Mouse (Mus musculus) hindbrain, embryonic 12.5 days (tissue): ENCODE results near the gene Heg1. TPM values are rescaled to one million over a fixed set of nuclear protein-coding genes. Genes with fewer than 3 reads are reported as not detected.

Source experiments
- ATAC-seq: fragments of 200-750 bp; cut with Nextera tagmentation; 2 replicates; pipeline ENCODE4 v1.8.0; 2017; ENCODE audit warnings: moderate TSS enrichment; ENCODE audit not compliant: low FRiP score
- H3K27ac ChIP-seq: fragments of 300-500 bp; sonication (generic); 2 replicates; pipeline ENCODE4 v1.5.1; 2016; ENCODE audit warnings: mild to moderate bottlenecking
- H3K27me3 ChIP-seq: fragments of 300-500 bp; sonication (generic); 2 replicates; pipeline ENCODE4 v1.6.1; 2016; ENCODE audit warnings: mild to moderate bottlenecking
- H3K36me3 ChIP-seq: fragments of 300-500 bp; sonication (generic); 2 replicates; pipeline ENCODE4 v1.6.1; 2016; ENCODE audit warnings: mild to moderate bottlenecking
- H3K4me1 ChIP-seq: fragments of 300-500 bp; sonication (generic); 2 replicates; pipeline ENCODE4 v1.6.1; 2016
- H3K4me2 ChIP-seq: fragments of 300-500 bp; sonication (generic); replicated peaks from 2 replicates; pipeline ENCODE4 v1.6.1; 2016; ENCODE audit warnings: mild to moderate bottlenecking
- H3K4me3 ChIP-seq: fragments of 300-500 bp; sonication (generic); 2 replicates; pipeline ENCODE4 v1.5.1; 2016; ENCODE audit warnings: mild to moderate bottlenecking
- H3K9ac ChIP-seq: fragments of 300-500 bp; sonication (generic); 2 replicates; pipeline ENCODE4 v1.6.1; 2016; ENCODE audit warnings: mild to moderate bottlenecking, moderate library complexity
- H3K9me3 ChIP-seq: fragments of 300-500 bp; sonication (generic); replicated peaks from 2 replicates; pipeline ENCODE4 v1.6.1; 2016; ENCODE audit warnings: mild to moderate bottlenecking
- WGBS: fragments of 180-500 bp; shearing (Covaris S2); methylation state at CpG from one replicate; pipeline ENCODE4 v1.1.7; 2016; 5-methylcytosine and 5-hydroxymethylcytosine counted together
- polyA plus RNA-seq: library from polyadenylated mRNA; unstranded; fragments of >200 nt; fragmentation: Nextera tagmentation; extraction: Ambion mirVana; gene quantifications from 2 replicates; pipeline ENCODE4 v1.2.1, GENCODE M21; 2016

The Heg1 gene
- polyA plus RNA-seq, 1 experiment from 2014 or later: 21.3 TPM

DNA sequence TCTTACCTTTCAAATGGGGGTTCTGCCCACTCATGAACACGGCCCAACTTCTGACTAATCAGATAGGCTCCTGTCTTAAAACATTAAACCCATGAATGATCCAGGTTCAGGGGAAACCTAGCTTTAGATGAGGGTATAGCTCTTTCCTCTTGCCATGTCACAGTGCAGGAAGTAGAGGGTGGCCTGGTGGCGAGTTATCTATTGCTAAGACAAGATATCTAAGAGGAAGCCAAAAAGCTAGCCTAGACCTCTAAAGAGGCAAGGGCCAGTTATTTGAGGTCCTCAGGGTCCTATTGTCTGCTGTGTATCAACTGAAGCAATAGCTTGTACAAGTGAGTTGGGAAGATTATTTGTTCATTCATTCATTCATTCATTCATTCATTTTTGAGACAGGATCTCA lies 15.7 kb upstream of the Heg1 start:
- no peak overlapping the region for H3K27ac ChIP-seq
- H3K27me3 ChIP-seq: no peaks in the 10 kb centered on the region
- no peaks in the 10 kb centered on the region for H3K9me3 ChIP-seq
- H3K4me2 ChIP-seq: no peak overlapping the region
- WGBS: 91% methylated on average over 2 of the region's 2 CpGs
- H3K4me1 ChIP-seq: peaks cover 3% of the 10 kb centered on the region; the same call in 1 of the 2 replicates
- no peak for ATAC-seq
- no peak overlapping the region for H3K4me3 ChIP-seq
- H3K36me3 ChIP-seq: no peaks in the 10 kb centered on the region
- no peak overlapping the region for H3K9ac ChIP-seq

DNA sequence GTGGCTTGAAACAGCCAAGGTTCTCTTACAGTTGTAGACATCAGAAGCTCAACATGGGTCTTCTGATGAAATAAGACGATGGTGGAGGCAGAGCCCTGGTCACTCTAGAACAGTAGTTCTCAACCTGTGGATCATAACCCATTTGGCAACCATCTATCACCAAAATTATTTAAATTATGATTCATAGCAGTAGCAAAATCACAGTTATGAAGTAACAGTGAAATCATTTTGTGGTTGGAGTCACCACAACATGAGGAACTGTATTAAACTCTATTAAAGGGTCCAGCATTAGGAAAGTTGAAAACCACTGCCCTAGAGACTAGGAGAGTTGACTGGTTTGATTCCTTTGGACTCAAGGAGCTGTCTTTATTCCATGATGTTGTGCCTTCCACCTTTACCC lies 15.1 kb upstream of the Heg1 start:
- no peaks in the 10 kb centered on the region for H3K27me3 ChIP-seq
- no peak for ATAC-seq
- H3K9me3 ChIP-seq: no peaks in the 10 kb centered on the region
- no peak overlapping the region for H3K4me3 ChIP-seq
- 89% methylated on average over 1 of the region's 1 CpGs for WGBS
- no peak overlapping the region for H3K9ac ChIP-seq
- H3K36me3 ChIP-seq: no peaks in the 10 kb centered on the region
- H3K4me2 ChIP-seq: no peak overlapping the region
- no peak overlapping the region for H3K27ac ChIP-seq
- peaks cover 6% of the 10 kb centered on the region for H3K4me1 ChIP-seq

DNA sequence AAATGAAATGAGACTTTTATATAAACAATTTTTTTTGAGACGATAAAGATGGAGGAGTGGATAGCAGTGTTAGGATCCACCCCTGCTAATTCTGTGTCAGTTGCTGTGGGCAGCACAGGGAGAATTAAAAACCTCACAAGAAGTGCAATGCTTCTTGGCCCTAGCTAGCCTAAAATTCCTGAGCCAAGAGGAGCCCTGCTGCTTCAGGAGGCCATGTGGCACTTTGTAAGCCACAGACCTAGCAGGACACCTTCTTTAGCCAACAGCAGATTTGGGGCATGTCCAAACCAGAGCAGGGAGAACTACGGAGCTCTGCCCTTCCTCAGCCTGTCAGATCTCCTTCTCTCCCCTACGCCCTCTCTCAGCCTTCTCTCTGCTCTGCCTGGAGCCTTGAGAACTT lies 13.8 kb upstream of the Heg1 start:
- no peak overlapping the region for H3K4me3 ChIP-seq
- WGBS: 87% methylated on average over 3 of the region's 3 CpGs
- no peak for ATAC-seq
- no peaks in the 10 kb centered on the region for H3K9me3 ChIP-seq
- no peaks in the 10 kb centered on the region for H3K27me3 ChIP-seq
- H3K9ac ChIP-seq: no peak overlapping the region
- peaks cover 9% of the 10 kb centered on the region for H3K4me1 ChIP-seq
- H3K27ac ChIP-seq: no peak overlapping the region
- H3K4me2 ChIP-seq: no peak overlapping the region
- H3K36me3 ChIP-seq: no peaks in the 10 kb centered on the region

DNA sequence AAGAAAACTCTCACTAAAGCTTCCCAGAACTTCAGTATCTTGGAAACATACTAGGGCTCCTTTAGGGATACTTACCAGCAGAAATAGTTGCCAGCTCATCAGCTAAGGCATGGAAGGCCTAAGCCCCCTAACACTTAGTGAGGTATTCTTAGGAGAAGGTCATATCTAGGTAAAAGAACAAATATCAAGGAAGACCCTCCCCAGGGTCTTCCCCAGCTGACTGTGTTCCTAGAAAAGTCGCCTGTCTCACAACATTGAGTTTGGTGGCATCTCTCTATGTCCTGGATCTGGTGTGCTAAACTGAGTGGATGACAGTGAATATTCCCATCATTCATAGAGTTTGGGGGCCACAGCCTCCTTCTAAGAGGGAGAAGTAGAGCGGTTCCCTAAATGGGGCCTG lies 13.2 kb upstream of the Heg1 start:
- Histone ChIP-seq H3K27me3 (no peaks in the 10 kb centered on the region), H3K9ac (no peak overlapping the region), H3K4me2 (no peak overlapping the region), H3K4me1 (peaks cover 10% of the 10 kb centered on the region), H3K36me3 (no peaks in the 10 kb centered on the region), H3K9me3 (no peaks in the 10 kb centered on the region), H3K27ac (no peak overlapping the region), H3K4me3 (no peak overlapping the region)
- no peak for ATAC-seq
- 90% methylated on average over 2 of the region's 2 CpGs for WGBS

DNA sequence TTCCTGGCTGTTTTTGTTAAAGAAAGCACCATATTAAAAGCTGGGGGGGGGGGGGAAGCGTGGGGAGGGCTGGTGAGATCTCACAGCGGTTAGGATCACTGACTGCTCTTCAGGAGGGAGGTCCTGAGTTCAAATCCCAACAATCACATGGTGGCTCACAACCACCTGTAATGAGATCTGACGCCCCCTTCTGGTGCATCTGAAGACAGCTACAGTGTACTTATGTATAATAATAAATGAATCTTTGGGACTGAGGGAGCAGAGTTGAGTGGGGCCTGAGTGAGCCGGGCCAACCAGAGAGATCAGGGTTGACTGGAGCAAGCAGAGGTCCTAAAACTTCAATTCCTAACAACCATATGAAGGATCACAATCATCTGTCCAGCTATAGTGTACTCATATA lies 12.0 kb upstream of the Heg1 start:
- 84% methylated on average over 2 of the region's 4 CpGs for WGBS
- Histone ChIP-seq H3K27ac (no peak overlapping the region), H3K9ac (no peak overlapping the region), H3K27me3 (no peaks in the 10 kb centered on the region), H3K4me1 (peaks cover 10% of the 10 kb centered on the region), H3K36me3 (no peaks in the 10 kb centered on the region), H3K4me3 (no peak overlapping the region), H3K9me3 (no peaks in the 10 kb centered on the region), H3K4me2 (no peak overlapping the region)
- no peak for ATAC-seq

DNA sequence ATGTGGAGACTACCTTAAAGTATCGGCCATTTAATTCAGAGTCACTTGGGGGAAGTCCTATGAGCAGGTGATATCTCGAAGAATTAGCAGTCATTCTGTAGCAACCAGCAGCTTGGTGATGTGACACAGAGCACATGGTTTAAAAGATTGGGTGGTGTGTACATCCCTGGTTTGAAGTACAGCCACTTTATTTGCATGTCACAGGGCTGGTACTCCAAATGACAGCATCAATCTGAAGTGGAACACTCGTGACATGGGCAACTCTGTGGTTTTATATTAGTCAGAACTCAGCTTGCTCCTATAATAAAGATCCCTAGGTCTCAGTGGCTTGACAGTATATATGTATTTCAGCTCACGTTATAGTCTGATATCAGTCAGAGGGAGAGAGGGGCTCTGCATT lies 11.5 kb upstream of the Heg1 start:
- H3K36me3 ChIP-seq: no peaks in the 10 kb centered on the region
- no peak overlapping the region for H3K4me3 ChIP-seq
- no peaks in the 10 kb centered on the region for H3K27me3 ChIP-seq
- WGBS: 96% methylated on average over 4 of the region's 4 CpGs
- no peak overlapping the region for H3K27ac ChIP-seq
- H3K4me2 ChIP-seq: no peak overlapping the region
- H3K4me1 ChIP-seq: peaks cover 10% of the 10 kb centered on the region
- H3K9ac ChIP-seq: no peak overlapping the region
- H3K9me3 ChIP-seq: no peaks in the 10 kb centered on the region
- ATAC-seq: no peak

DNA sequence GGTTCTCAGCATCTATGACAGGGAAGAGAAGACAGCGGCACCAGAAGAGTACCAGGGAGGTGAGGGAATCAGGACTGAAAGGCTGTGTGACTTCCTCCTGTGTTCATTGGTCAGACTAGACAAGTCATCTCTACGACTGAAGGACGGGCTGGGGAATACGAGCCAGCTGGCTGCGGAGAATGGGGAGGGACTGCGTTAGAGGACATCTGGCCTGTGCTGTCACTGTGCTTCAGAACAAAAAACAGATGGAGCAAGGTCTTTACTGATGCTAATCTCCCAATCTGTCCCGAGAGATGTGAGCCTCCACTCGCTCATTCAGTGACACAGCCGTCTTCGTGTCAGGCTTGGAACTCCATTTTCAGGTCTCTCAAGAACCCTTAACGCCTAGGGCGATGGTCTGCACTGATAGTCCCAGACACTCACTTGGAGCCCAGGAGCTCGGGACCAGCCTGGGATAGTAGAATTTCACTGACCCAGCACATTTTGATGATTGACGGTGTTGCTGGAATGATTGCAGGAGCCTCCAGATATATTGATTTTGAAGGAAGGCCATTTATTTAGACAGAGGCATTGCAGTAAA lies 10.6 kb upstream of the Heg1 start:
- Histone ChIP-seq H3K4me2 (no peak overlapping the region), H3K27ac (0 out of 2 replicates have a peak overlapping the region, but pooled peaks have one; percentile 24), H3K9ac (no peak overlapping the region), H3K4me1 (peaks cover 10% of the 10 kb centered on the region), H3K4me3 (no peak overlapping the region), H3K27me3 (no peaks in the 10 kb centered on the region), H3K9me3 (no peaks in the 10 kb centered on the region), H3K36me3 (no peaks in the 10 kb centered on the region)
- peak; percentile 73 for ATAC-seq
- 47% methylated on average over 14 of the region's 14 CpGs for WGBS

DNA sequence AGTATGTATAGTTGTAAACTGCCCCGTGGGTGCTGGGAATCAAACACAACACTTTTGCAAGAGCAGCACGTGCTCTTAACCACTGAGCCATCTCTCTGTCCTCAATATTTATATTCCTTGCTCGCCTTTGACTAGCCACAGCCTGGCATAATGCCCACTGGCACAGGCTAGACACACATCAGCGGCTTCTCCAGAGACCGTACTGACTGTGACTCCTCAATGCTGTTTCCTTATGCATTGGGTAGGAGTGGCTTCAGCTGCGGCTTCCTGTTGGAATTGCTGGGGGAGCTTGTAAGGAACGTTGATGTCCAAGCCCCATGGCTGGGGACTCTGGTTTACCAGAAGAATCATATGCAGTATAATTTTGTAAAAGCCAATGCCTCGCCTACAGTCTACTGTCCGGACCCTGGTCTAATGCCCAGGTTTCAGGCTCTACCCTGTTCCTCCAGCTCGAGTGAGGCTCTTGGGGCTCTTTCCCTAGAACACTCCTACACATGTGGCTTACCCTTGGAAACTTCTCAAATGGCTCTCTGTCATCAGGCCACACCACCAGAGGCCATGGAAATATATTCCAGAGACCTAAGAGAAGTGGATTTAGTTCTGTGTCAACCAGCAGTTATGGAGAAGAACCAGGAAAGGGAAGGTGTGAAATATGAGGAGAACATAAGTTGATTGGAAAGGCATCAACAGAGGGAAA lies 8.9 kb upstream of the Heg1 start:
- ATAC-seq: no peak
- Histone ChIP-seq H3K27me3 (no peaks in the 10 kb centered on the region), H3K36me3 (no peaks in the 10 kb centered on the region), H3K9me3 (no peaks in the 10 kb centered on the region), H3K9ac (no peak overlapping the region), H3K4me3 (no peak overlapping the region), H3K4me1 (peaks cover 10% of the 10 kb centered on the region), H3K4me2 (no peak overlapping the region), H3K27ac (no peak overlapping the region)
- WGBS: 93% methylated on average over 10 of the region's 10 CpGs

DNA sequence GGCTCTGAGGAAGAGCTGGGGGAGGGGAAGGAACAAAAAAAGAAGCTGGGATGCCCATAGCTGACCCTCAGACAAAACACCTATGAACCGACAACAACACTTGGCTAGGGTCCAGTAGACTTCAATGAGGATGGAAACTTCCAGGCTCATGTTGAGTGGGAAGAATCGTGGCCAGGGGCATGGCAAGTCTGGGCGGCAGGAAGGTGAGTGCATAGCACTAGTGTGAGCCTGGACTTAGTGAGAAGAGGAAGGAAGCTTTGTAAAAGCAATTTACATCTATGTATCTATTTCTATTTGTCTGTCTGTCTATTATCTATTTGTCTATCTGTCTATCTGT lies 8.4 kb upstream of the Heg1 start:
- Histone ChIP-seq H3K9me3 (no peaks in the 10 kb centered on the region), H3K27me3 (no peaks in the 10 kb centered on the region), H3K9ac (no peak overlapping the region), H3K36me3 (no peaks in the 10 kb centered on the region), H3K4me3 (no peak overlapping the region), H3K27ac (no peak overlapping the region), H3K4me2 (no peak overlapping the region), H3K4me1 (peaks cover 13% of the 10 kb centered on the region)
- 74% methylated on average over 3 of the region's 3 CpGs for WGBS
- ATAC-seq: no peak

DNA sequence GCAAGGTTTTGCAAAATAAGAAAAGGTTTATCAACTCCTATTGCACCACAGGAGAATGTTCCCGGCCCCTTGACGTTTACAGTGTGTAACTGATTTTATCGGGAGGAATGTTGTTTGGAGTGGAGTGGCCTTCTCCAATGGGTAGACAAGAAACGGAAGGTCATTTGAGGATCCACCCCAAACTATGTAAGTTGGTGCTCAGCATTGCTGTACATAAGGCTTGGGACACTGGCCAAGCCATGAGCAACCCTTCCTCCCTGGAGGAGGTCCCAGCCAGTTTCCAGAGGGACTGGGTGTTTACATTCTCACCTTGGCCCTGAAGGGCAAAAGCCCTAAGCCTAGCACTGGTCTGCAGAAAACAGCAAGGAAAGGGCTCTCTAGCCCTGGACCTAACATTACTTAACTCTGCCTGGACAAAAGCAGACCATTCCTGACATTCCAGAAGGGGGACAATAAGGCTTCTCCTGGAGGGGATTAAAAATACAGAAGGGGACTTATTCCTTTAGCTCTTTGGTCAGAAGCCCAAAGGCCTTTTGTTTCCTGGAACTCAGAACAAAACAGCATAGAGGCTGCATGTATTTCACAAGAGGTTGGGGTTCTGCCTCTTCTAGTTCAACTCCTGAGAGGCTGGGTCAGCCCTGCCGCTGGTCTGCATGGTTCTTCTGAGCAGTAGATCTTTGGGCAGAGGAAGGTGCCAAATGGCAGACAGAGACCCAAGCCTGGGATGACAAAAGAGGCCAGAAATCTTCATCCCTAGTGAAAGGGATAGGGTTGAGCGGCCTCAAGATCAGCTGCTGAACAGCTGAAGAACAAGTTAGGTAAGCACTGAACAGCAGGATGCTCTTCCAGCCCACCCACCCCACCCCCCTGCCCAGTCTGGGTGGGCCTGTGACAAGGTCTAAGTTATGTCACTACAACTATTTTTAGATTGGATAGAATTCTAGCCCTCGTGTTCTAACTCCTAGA lies 7.5 kb upstream of the Heg1 start:
- H3K27me3 ChIP-seq: no peaks in the 10 kb centered on the region
- no peak for ATAC-seq
- H3K4me3 ChIP-seq: no peak overlapping the region
- H3K4me1 ChIP-seq: peaks cover 16% of the 10 kb centered on the region
- no peaks in the 10 kb centered on the region for H3K9me3 ChIP-seq
- H3K4me2 ChIP-seq: no peak overlapping the region
- H3K9ac ChIP-seq: no peak overlapping the region
- no peak overlapping the region; the same call in 1 of the 2 replicates for H3K27ac ChIP-seq
- 86% methylated on average over 7 of the region's 7 CpGs for WGBS
- no peaks in the 10 kb centered on the region for H3K36me3 ChIP-seq

DNA sequence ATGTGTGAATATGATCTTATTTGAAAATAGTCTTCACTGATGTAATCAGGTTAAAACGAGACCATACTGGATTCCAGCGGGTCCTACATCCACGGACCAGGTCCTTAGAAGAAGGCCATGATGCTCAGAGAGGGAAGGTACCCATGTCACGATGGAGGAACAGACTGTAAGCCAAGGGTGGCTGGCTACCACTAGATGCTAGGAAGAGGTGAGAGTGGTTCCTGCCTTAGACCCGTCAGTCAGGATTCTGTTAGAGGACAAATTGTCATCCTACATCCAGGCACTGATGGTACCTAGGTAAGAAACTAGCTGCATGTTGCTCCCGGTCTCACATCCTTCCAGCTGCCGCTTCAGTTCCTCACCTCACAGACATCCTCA lies 6.9 kb upstream of the Heg1 start:
- H3K4me2 ChIP-seq: no peak overlapping the region
- H3K4me1 ChIP-seq: peaks cover 16% of the 10 kb centered on the region
- ATAC-seq: no peak
- 92% methylated on average over 7 of the region's 7 CpGs for WGBS
- no peak overlapping the region for H3K9ac ChIP-seq
- H3K4me3 ChIP-seq: no peak overlapping the region
- H3K27ac ChIP-seq: no peak overlapping the region
- no peaks in the 10 kb centered on the region for H3K36me3 ChIP-seq
- no peaks in the 10 kb centered on the region for H3K9me3 ChIP-seq
- no peaks in the 10 kb centered on the region for H3K27me3 ChIP-seq

DNA sequence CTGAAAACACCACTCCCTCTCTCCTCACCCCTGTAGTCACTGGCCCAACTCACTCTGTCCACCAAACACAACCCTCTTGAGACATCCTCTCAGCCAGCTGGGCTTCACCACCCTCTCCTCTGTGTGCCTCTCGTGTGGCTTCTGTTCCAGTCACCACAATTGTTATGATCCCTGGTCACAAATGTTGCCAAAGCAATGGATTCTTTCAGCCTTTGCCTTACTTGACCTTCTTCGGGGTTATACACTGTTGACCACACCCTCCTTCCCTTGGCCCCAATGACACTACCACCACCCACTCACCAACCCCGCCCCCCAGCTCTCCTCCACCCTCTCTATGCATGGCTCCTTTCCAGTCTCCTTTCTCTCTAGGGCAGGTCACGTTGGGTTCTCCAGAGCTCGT lies 6.3 kb upstream of the Heg1 start:
- H3K4me3 ChIP-seq: no peak overlapping the region
- peaks cover 16% of the 10 kb centered on the region for H3K4me1 ChIP-seq
- no peak overlapping the region for H3K9ac ChIP-seq
- 87% methylated on average over 5 of the region's 5 CpGs for WGBS
- no peak overlapping the region for H3K4me2 ChIP-seq
- no peak overlapping the region for H3K27ac ChIP-seq
- no peaks in the 10 kb centered on the region for H3K36me3 ChIP-seq
- no peaks in the 10 kb centered on the region for H3K27me3 ChIP-seq
- H3K9me3 ChIP-seq: no peaks in the 10 kb centered on the region
- ATAC-seq: no peak
